Mouse (Mus musculus) limb, embryonic 14.5 days (tissue): Measurements from ENCODE around the gene Flcn. TPM values are rescaled to one million over a fixed set of nuclear protein-coding genes. Genes with fewer than 3 reads are reported as not detected.
A peak's percentile ranks its signal among the peaks of the same experiment; 100 is the strongest.

ENCODE experiments used
- ATAC-seq: fragments of 200-750 bp; cut with Nextera tagmentation; 2 replicates; pipeline ENCODE4 v1.8.0; 2017; ENCODE audit warnings: low read depth, moderate number of reproducible peaks, moderate TSS enrichment; ENCODE audit not compliant: low FRiP score
- DNase-seq: peaks from one replicate; pipeline ENCODE4 v3.0.0-alpha.2; 2015; ENCODE audit warnings: low spot score
- H3K27ac ChIP-seq: fragments of 300-500 bp; sonication (generic); replicated peaks from 2 replicates; pipeline ENCODE4 v1.5.1; 2014; ENCODE audit warnings: low read depth, mild to moderate bottlenecking, low read length, moderate library complexity, mixed read lengths
- H3K27me3 ChIP-seq: fragments of 300-500 bp; sonication (generic); 2 replicates; pipeline ENCODE4 v1.6.1; 2014; ENCODE audit warnings: low read length, mixed read lengths; ENCODE audit not compliant: control insufficient read depth, insufficient read depth
- H3K36me3 ChIP-seq: fragments of 300-500 bp; sonication (generic); 2 replicates; pipeline ENCODE4 v1.6.1; 2014; ENCODE audit warnings: mild to moderate bottlenecking, low read length, moderate library complexity, mixed read lengths; ENCODE audit not compliant: control insufficient read depth, insufficient read depth
- H3K4me1 ChIP-seq: fragments of 300-500 bp; sonication (generic); 2 replicates; pipeline ENCODE4 v1.6.1; 2014; ENCODE audit warnings: antibody characterized with exemption, low read length, mixed read lengths; ENCODE audit not compliant: control insufficient read depth, insufficient read depth
- H3K4me2 ChIP-seq: fragments of 300-500 bp; sonication (generic); replicated peaks from 2 replicates; pipeline ENCODE4 v1.6.1; 2014; ENCODE audit warnings: low read depth, mild to moderate bottlenecking, low read length, moderate library complexity; ENCODE audit not compliant: severe bottlenecking
- H3K4me3 ChIP-seq: fragments of 300-500 bp; sonication (generic); replicated peaks from 2 replicates; pipeline ENCODE4 v1.5.1; 2014; ENCODE audit warnings: low read length
- H3K9ac ChIP-seq: fragments of 300-500 bp; sonication (generic); 2 replicates; pipeline ENCODE4 v1.6.1; 2014; ENCODE audit warnings: mild to moderate bottlenecking, low read depth, low read length, moderate library complexity; ENCODE audit not compliant: severe bottlenecking
- H3K9me3 ChIP-seq: fragments of 300-500 bp; sonication (generic); 2 replicates; pipeline ENCODE4 v1.6.1; 2016; ENCODE audit warnings: low read length; ENCODE audit not compliant: control insufficient read depth
- POLR2A ChIP-seq: fragments of 200-500 bp; IDR thresholded peaks from 2 replicates; pipeline ENCODE4 v1.8.0; 2012; ENCODE audit warnings: inconsistent platforms, mild to moderate bottlenecking, moderate library complexity, borderline replicate concordance; ENCODE audit not compliant: insufficient read depth, insufficient read length; ENCODE audit errors: extremely low read depth
- WGBS: fragments of 180-500 bp; shearing (Covaris S2); extraction: QIAGEN DNeasy Blood & Tissue Kit; methylation state at CpG from one replicate; pipeline ENCODE4 v1.1.7; 2014; 5-methylcytosine and 5-hydroxymethylcytosine counted together
- polyA plus RNA-seq, 2 experiments: library from polyadenylated mRNA; depleted of rRNA in 1 of 2; stranded (reverse) in 1 of 2; unstranded in 1 of 2; fragments of >200 nt; fragmentation: Nextera tagmentation in 1 of 2; extraction: Ambion mirVana in 1 of 2; gene quantifications; 2 replicates each; pipeline versions ENCODE4 v1.2.1 to v1.2.3; 2012 to 2014

The Flcn gene
- polyA plus RNA-seq, 2 experiments = 27.6 to 51.1 TPM

DNA sequence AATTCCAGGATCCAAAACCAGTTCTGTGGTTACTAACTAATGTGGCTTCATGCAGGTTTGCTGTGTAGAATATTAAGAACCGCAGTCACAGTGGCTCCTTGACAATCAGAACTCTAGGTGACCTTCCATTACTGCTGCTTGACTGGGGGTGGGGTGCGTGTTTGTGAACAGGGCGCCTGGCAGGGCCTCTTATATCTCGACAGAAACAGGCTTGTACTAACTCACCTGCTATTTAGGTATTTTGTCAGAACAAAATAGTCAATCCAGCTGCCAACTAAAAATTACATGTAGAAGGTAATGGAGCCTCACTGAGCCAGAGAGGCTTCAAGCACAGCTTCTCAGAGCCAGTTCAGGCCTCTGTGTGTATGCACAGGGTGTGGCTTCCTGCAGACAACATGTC is 29.6 kb downstream of the Flcn start:
- no peak for DNase-seq
- WGBS = 79% methylated on average over 4 of the region's 4 CpGs
- no peaks in the 10 kb centered on the region for H3K27me3 ChIP-seq
- no peak overlapping the region for H3K4me2 ChIP-seq
- H3K9ac ChIP-seq = no peak overlapping the region
- peaks cover 27% of the 10 kb centered on the region for H3K36me3 ChIP-seq
- ATAC-seq = no peak
- H3K4me1 ChIP-seq = no peaks in the 10 kb centered on the region
- H3K4me3 ChIP-seq = no peak overlapping the region
- no peak for TF ChIP-seq POLR2A
- no peak overlapping the region for H3K27ac ChIP-seq
- H3K9me3 ChIP-seq = no peaks in the 10 kb centered on the region

- TF ChIP-seq POLR2A = no peak
- no peak overlapping the region for H3K4me3 ChIP-seq
- H3K27me3 ChIP-seq = no peaks in the 10 kb centered on the region
- H3K9ac ChIP-seq = no peak overlapping the region
- WGBS = 86% methylated on average over 4 of the region's 4 CpGs
- H3K4me1 ChIP-seq = no peaks in the 10 kb centered on the region
- no peaks in the 10 kb centered on the region for H3K9me3 ChIP-seq
- ATAC-seq (no peak), DNase-seq (no peak)
- H3K36me3 ChIP-seq = peaks cover 34% of the 10 kb centered on the region
- no peak overlapping the region for H3K27ac ChIP-seq
- no peak overlapping the region for H3K4me2 ChIP-seq
Measured at GRCm38 (mm10) chr11:59779406-59779805, 30.4 kb downstream of the Flcn start.

DNA sequence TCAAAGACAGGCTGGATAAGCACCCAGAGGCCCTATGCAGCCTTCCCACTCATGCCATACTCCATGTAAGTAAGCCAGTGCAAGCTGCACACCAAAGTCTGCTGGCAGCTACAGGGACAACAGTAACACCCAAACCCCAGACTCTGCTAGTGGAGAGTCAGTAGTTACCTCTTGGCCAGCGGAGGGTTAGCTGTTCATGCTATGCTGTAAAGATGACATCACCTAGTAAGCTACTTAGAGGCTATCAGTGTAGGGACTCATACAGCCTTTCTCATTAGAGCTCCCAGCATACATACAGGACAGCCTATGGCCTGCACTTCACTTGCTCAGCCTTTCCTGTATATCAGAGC is 31.0 kb downstream of the Flcn start:
- H3K27me3 ChIP-seq = no peaks in the 10 kb centered on the region
- H3K9me3 ChIP-seq = no peaks in the 10 kb centered on the region
- no peaks in the 10 kb centered on the region for H3K4me1 ChIP-seq
- 79% methylated on average over 1 of the region's 1 CpGs for WGBS
- H3K36me3 ChIP-seq = peaks cover 39% of the 10 kb centered on the region
- H3K4me3 ChIP-seq = no peak overlapping the region
- no peak overlapping the region for H3K9ac ChIP-seq
- H3K27ac ChIP-seq = no peak overlapping the region
- DNase-seq (no peak), ATAC-seq (no peak)
- H3K4me2 ChIP-seq = no peak overlapping the region
- no peak for TF ChIP-seq POLR2A

DNA sequence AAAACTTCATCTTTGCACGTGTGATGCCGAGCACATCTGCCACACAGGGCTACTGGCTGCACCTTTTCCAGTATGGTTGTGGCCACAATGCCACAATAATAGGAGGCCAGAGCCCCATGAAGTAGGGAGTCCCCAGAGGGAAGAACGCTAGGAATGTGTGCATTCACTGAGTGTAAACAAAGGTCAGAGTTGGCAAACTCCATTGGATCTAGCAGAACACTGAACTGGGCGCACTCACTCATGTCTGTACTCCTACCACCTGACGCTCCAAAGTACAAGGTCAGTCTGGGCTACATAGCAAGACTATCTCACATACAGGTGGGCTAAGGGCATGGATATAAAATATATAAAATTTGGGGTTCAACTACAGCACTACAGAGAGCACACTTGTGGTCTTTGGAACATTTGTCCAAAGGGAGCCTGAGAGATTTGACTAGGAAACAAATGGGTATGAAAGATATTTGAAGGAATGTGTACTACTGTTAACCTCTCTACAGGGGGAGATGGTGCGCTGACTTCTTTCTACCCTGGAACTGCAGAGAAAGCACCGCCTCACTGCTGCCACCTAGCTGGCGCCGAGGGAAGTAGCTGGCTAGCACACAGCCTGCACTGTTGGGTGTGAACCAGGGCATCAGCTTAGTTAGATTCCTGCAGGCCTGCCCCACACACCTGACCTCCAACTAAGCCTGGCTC is 31.5 kb downstream of the Flcn start:
- H3K9me3 ChIP-seq = no peaks in the 10 kb centered on the region
- no peak overlapping the region for H3K4me3 ChIP-seq
- DNase-seq (peak; percentile 50), ATAC-seq (peak; percentile 48; the same call in 1 of the 2 replicates)
- no peak for TF ChIP-seq POLR2A
- H3K9ac ChIP-seq = no peak overlapping the region
- H3K4me1 ChIP-seq = no peaks in the 10 kb centered on the region
- H3K4me2 ChIP-seq = no peak overlapping the region
- WGBS = 58% methylated on average over 9 of the region's 9 CpGs
- H3K27ac ChIP-seq = no peak overlapping the region
- peaks cover 45% of the 10 kb centered on the region for H3K36me3 ChIP-seq
- no peaks in the 10 kb centered on the region for H3K27me3 ChIP-seq

DNA sequence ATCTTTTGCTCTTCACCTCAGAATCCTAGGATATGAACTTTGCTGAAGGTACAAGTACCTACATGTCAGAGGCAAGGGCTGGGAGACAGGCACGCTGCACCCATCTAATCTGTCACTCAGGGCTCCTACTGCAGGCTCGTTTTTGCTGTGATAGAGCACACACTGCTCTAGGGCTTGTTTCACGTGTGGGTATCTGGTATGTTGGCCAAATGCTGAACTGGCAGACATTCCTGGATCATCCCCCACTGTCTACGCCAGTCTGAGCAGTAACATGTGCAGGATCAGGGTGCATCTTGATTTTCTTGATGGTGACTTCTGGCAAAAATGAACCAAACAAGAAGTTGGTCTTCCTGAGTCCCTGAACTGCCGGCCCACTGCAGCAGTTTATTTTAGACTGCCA is 32.6 kb downstream of the Flcn start:
- no peak overlapping the region for H3K9ac ChIP-seq
- 86% methylated on average over 5 of the region's 5 CpGs for WGBS
- DNase-seq = no peak
- no peak overlapping the region for H3K27ac ChIP-seq
- ATAC-seq = no peak
- TF ChIP-seq POLR2A = no peak
- H3K36me3 ChIP-seq = peaks cover 54% of the 10 kb centered on the region
- no peaks in the 10 kb centered on the region for H3K27me3 ChIP-seq
- no peak overlapping the region for H3K4me2 ChIP-seq
- H3K4me1 ChIP-seq = no peaks in the 10 kb centered on the region
- no peak overlapping the region for H3K4me3 ChIP-seq
- no peaks in the 10 kb centered on the region for H3K9me3 ChIP-seq
